Mouse (Mus musculus) heart, adult 2 months (tissue): Measurements from ENCODE around the gene Lrrc4. TPM values are rescaled to one million over a fixed set of nuclear protein-coding genes. Genes with fewer than 3 reads are reported as not detected.

Source experiments
- DNase-seq, 2 experiments: peaks; one replicate each; pipeline ENCODE4 v3.0.0; 2021
- H3K27ac ChIP-seq: fragments of 200-600 bp; 2 replicates; pipeline ENCODE4 v1.8.1; 2022
- H3K27me3 ChIP-seq: fragments of 200-500 bp; 2 replicates; pipeline ENCODE4 v1.6.1; 2012; ENCODE audit warnings: mild to moderate bottlenecking, low read length, inconsistent platforms, mixed read lengths; ENCODE audit not compliant: control insufficient read depth, insufficient read depth
- H3K36me3 ChIP-seq: fragments of 200-500 bp; 2 replicates; pipeline ENCODE4 v1.6.1; 2012; ENCODE audit warnings: low read length, inconsistent platforms; ENCODE audit not compliant: control insufficient read depth, insufficient read depth
- H3K4me1 ChIP-seq: fragments of 200-500 bp; 2 replicates; pipeline ENCODE4 v1.6.1; 2011; ENCODE audit warnings: low read length; ENCODE audit not compliant: control insufficient read depth, insufficient read depth
- H3K4me3 ChIP-seq: fragments of 200-600 bp; 2 replicates; pipeline ENCODE4 v1.8.1; 2022
- H3K79me2 ChIP-seq: fragments of 200-500 bp; replicated peaks from 2 replicates; pipeline ENCODE4 v1.6.1; 2012; ENCODE audit warnings: mild to moderate bottlenecking, inconsistent platforms, low read length, moderate library complexity, mixed read lengths; ENCODE audit not compliant: control insufficient read depth, insufficient read depth
- H3K9ac ChIP-seq: fragments of 200-500 bp; 2 replicates; pipeline ENCODE4 v1.6.1; 2012; ENCODE audit warnings: low read depth, mild to moderate bottlenecking, control low read depth, inconsistent platforms, low read length, mixed read lengths
- CTCF ChIP-seq: fragments of 200-600 bp; IDR thresholded peaks from 2 replicates; pipeline ENCODE4 v1.8.1; 2022; ENCODE audit warnings: antibody characterized with exemption, mild to moderate bottlenecking, moderate library complexity
- EP300 ChIP-seq: fragments of 200-500 bp; IDR thresholded peaks from 2 replicates; pipeline ENCODE4 v1.6.1; 2011; ENCODE audit warnings: low read depth, low read length, control low read depth; ENCODE audit not compliant: insufficient read depth
- POLR2A ChIP-seq: fragments of 200-500 bp; IDR thresholded peaks from 2 replicates; pipeline ENCODE4 v1.6.1; 2011; ENCODE audit warnings: mild to moderate bottlenecking, low read depth, low read length, control low read depth; ENCODE audit not compliant: insufficient read depth
- WGBS: fragments of 180-500 bp; shearing (Covaris S2); methylation state at CpG from one replicate; pipeline ENCODE4 v1.1.7; 2018; 5-methylcytosine and 5-hydroxymethylcytosine counted together
- intact Hi-C: fragments of 180-260 bp; cut with DNase I; formaldehyde crosslinking; loops from one replicate; pipeline ENCODE4 v1.15.1; 2025
- polyA plus RNA-seq: library from polyadenylated mRNA; depleted of rRNA; stranded (reverse); fragments of >200 nt; gene quantifications from 2 replicates; pipeline ENCODE4 v1.2.3, GENCODE M21; 2012
- total RNA-seq, 2 experiments: library from RNA; stranded (reverse); gene quantifications; 2 replicates each; pipeline ENCODE4 v1.2.3; 2021

The Lrrc4 gene
- total and polyA plus RNA-seq, 3 experiments: 0.43 to 0.68 (median 0.47) TPM

- no peak overlapping the region for H3K9ac ChIP-seq
- H3K27me3 ChIP-seq: no peaks in the 10 kb centered on the region
- no peak overlapping the region for H3K27ac ChIP-seq
- no peak overlapping the region for H3K4me3 ChIP-seq
- 90% methylated on average over 7 of the region's 7 CpGs for WGBS
- H3K4me1 ChIP-seq: peaks cover 5% of the 10 kb centered on the region
- intact Hi-C loops: no loop called here
- no peak for DNase-seq
- no peaks in the 10 kb centered on the region for H3K36me3 ChIP-seq
- TF ChIP-seq EP300 (no peak), CTCF (no peak), POLR2A (no peak)
- no peaks in the 10 kb centered on the region for H3K79me2 ChIP-seq
Observed at GRCm38 (mm10) chr6:28852342-28852741, 20.8 kb upstream of the Lrrc4 start.

- H3K27me3 ChIP-seq: no peaks in the 10 kb centered on the region
- no peak overlapping the region for H3K27ac ChIP-seq
- TF ChIP-seq EP300 (no peak), POLR2A (no peak), CTCF (no peak)
- H3K9ac ChIP-seq: no peak overlapping the region
- no peaks in the 10 kb centered on the region for H3K36me3 ChIP-seq
- 86% methylated on average over 9 of the region's 9 CpGs for WGBS
- no peak for DNase-seq
- H3K79me2 ChIP-seq: no peaks in the 10 kb centered on the region
- intact Hi-C loops: no loop called here
- peaks cover 5% of the 10 kb centered on the region for H3K4me1 ChIP-seq
- no peak overlapping the region for H3K4me3 ChIP-seq
Observed at GRCm38 (mm10) chr6:28850326-28850900, 18.9 kb upstream of the Lrrc4 start.

- H3K27ac ChIP-seq: no peak overlapping the region
- H3K36me3 ChIP-seq: no peaks in the 10 kb centered on the region
- peaks cover 7% of the 10 kb centered on the region for H3K4me1 ChIP-seq
- H3K4me3 ChIP-seq: no peak overlapping the region
- no peak overlapping the region for H3K9ac ChIP-seq
- intact Hi-C loops: no loop called here
- no peaks in the 10 kb centered on the region for H3K27me3 ChIP-seq
- H3K79me2 ChIP-seq: no peaks in the 10 kb centered on the region
- no peak for DNase-seq
- no peak for TF ChIP-seq CTCF
- TF ChIP-seq POLR2A: no peak
- TF ChIP-seq EP300: no peak
- 64% methylated on average over 3 of the region's 3 CpGs for WGBS
Observed at GRCm38 (mm10) chr6:28849317-28849716, 17.8 kb upstream of the Lrrc4 start.

- Histone ChIP-seq H3K36me3 (no peaks in the 10 kb centered on the region), H3K27ac (no peak overlapping the region), H3K4me1 (peaks cover 7% of the 10 kb centered on the region), H3K79me2 (no peaks in the 10 kb centered on the region), H3K9ac (no peak overlapping the region), H3K4me3 (no peak overlapping the region), H3K27me3 (no peaks in the 10 kb centered on the region)
- no peak for TF ChIP-seq EP300
- no peak for TF ChIP-seq CTCF
- no peak for TF ChIP-seq POLR2A
- DNase-seq: no peak
- intact Hi-C loops: no loop called here
- WGBS: 85% methylated on average over 9 of the region's 9 CpGs
Observed at GRCm38 (mm10) chr6:28848891-28849290, 17.3 kb upstream of the Lrrc4 start.

- H3K9ac ChIP-seq: no peak overlapping the region
- no peaks in the 10 kb centered on the region for H3K79me2 ChIP-seq
- intact Hi-C loops: no loop called here
- H3K4me3 ChIP-seq: no peak overlapping the region
- DNase-seq: no peak
- no peaks in the 10 kb centered on the region for H3K36me3 ChIP-seq
- TF ChIP-seq POLR2A: no peak
- TF ChIP-seq CTCF: no peak
- TF ChIP-seq EP300: no peak
- no peak overlapping the region for H3K27ac ChIP-seq
- no peaks in the 10 kb centered on the region for H3K27me3 ChIP-seq
- 88% methylated on average over 6 of the region's 6 CpGs for WGBS
- H3K4me1 ChIP-seq: peaks cover 7% of the 10 kb centered on the region
Observed at GRCm38 (mm10) chr6:28848285-28848794, 16.8 kb upstream of the Lrrc4 start.

GRCm38 (mm10) chr6:28847616-28848015 is 16.1 kb upstream of the Lrrc4 start:
- H3K27ac ChIP-seq: no peak overlapping the region
- TF ChIP-seq EP300 (no peak), CTCF (no peak), POLR2A (no peak)
- H3K27me3 ChIP-seq: no peaks in the 10 kb centered on the region
- no peak overlapping the region for H3K9ac ChIP-seq
- 45% methylated on average over 6 of the region's 6 CpGs for WGBS
- peak in 1 of 2 experiments; percentile 20 for DNase-seq
- H3K4me1 ChIP-seq: peaks cover 7% of the 10 kb centered on the region
- no peaks in the 10 kb centered on the region for H3K36me3 ChIP-seq
- no peaks in the 10 kb centered on the region for H3K79me2 ChIP-seq
- H3K4me3 ChIP-seq: no peak overlapping the region
- intact Hi-C loops: no loop called here
